In the genomic region with DNA sequence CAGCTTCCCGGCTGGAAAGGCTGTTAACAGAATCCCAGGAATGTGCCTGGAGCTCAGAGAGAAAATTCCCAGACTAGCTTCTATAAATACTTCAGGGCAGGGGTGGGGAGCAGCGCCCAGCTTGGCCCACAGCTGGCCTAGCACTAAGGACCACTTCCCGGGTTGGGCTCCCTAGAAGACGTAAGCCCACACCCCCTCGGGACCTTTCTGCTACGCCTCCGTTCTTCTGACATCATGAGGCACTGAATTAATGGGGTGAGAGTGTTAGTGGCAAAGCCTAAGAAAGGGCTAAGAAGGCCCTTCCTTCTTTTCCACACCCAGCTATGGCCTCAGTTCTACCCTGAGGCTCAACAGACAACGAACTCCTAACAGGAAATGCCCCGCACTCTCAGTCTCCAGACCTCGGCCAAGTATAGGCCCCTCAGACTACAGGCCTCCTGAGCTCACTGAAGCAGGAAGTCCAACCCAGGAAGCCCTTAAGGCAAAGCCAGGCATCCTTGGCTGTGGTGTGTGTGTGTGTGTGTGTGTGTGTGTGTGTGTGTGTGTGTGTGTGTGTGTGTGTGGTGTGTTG, we compare ENCODE assay signal across 9 mouse cellular contexts. TPM values are rescaled to one million over a fixed set of nuclear protein-coding genes. Genes with fewer than 3 reads are reported as not detected.
DNase-seq lines count a peak whose midpoint lies in the region; ATAC-seq and TF ChIP-seq lines count a peak whose summit lies in the region.
"Had no signal": no experiment of that assay in that cellular context is flagged by ENCODE, and none has a peak within 500 bp of the region (broad histone marks: within the 10 kb centered on the region; RNA-seq: fewer than 3 reads in every experiment).

No protein-coding gene starts in this region.

- WGBS in neural tube, embryonic 11.5 days = 49% methylated on average over 10 of the region's 10 CpGs
- 18% methylated on average over 10 of the region's 10 CpGs for WGBS in heart, embryonic 10.5 days
- WGBS in limb, embryonic 14.5 days = 12% methylated on average over 10 of the region's 10 CpGs
- 25% methylated on average over 10 of the region's 10 CpGs for WGBS in stomach, embryonic 16.5 days

- no peaks in the 10 kb centered on the region for H3K36me3 ChIP-seq in neural tube, embryonic 11.5 days (ENCODE audit: control insufficient read depth, insufficient read depth, low read length)
- no peaks in the 10 kb centered on the region for H3K36me3 ChIP-seq in heart, embryonic 10.5 days
- H3K36me3 ChIP-seq in limb, embryonic 14.5 days (ENCODE audit: control insufficient read depth, insufficient read depth, low read length) = no peaks in the 10 kb centered on the region
- H3K36me3 ChIP-seq in stomach, embryonic 16.5 days (ENCODE audit: control insufficient read depth, insufficient read depth, low read length) = no peaks in the 10 kb centered on the region
- H3K36me3 ChIP-seq: neural tube, embryonic 12.5 days had no signal

- H3K4me2 ChIP-seq in neural tube, embryonic 11.5 days (ENCODE audit: low read depth) = no peak overlapping the region
- no peak overlapping the region for H3K4me2 ChIP-seq in limb, embryonic 14.5 days (replicated peaks; ENCODE audit: low read depth, low read length, severe bottlenecking)
- H3K4me2 ChIP-seq in stomach, embryonic 16.5 days (ENCODE audit: low read depth, low read length) = no peak overlapping the region
- H3K4me2 ChIP-seq: neural tube, embryonic 12.5 days had no signal

- no peak for TF ChIP-seq POLR2A in limb, embryonic 14.5 days (IDR thresholded peaks at IDR 0.05; ENCODE audit: borderline replicate concordance, extremely low read depth, insufficient read depth, insufficient read length)

- peak overlapping the region; percentile 54; the same call in 1 of the 2 replicates for H3K27ac ChIP-seq in neural tube, embryonic 11.5 days (ENCODE audit: low read depth, low read length)
- H3K27ac ChIP-seq in heart, embryonic 10.5 days = peak overlapping the region; percentile 88
- peak overlapping the region; percentile 22 for H3K27ac ChIP-seq in limb, embryonic 14.5 days (replicated peaks; ENCODE audit: low read depth, low read length)
- peak overlapping the region; percentile 66 for H3K27ac ChIP-seq in stomach, embryonic 16.5 days (ENCODE audit: low read length)
- H3K27ac ChIP-seq: neural tube, embryonic 12.5 days had no signal

- ATAC-seq in neural tube, embryonic 11.5 days (ENCODE audit: insufficient read depth, low FRiP score, low TSS enrichment) = no peak
- peak; percentile 64 for ATAC-seq in limb, embryonic 14.5 days (ENCODE audit: low FRiP score, low read depth)
- peak; percentile 42; the same call in 1 of the 2 replicates for ATAC-seq in stomach, embryonic 16.5 days (ENCODE audit: insufficient read depth, low FRiP score)
- no peak for ATAC-seq in activated CD4-positive, CD25-positive, alpha-beta regulatory T cell, adult 4 months

- intact Hi-C loops in left cerebral cortex, postnatal 25 days (cut with DNase I) = loop anchor here (5.0 kb wide), 2 partner anchors 51 to 156 kb away; partner anchors contain the start of gene Stpg4

- H3K27me3 ChIP-seq in neural tube, embryonic 11.5 days (ENCODE audit: control insufficient read depth, insufficient read depth, low read length) = no peaks in the 10 kb centered on the region
- H3K27me3 ChIP-seq in heart, embryonic 10.5 days (ENCODE audit: insufficient read depth, poor library complexity, severe bottlenecking) = no peaks in the 10 kb centered on the region
- no peaks in the 10 kb centered on the region for H3K27me3 ChIP-seq in limb, embryonic 14.5 days (ENCODE audit: control insufficient read depth, insufficient read depth, low read length)
- H3K27me3 ChIP-seq in stomach, embryonic 16.5 days (ENCODE audit: control insufficient read depth, insufficient read depth, low read length) = no peaks in the 10 kb centered on the region
- H3K27me3 ChIP-seq: neural tube, embryonic 12.5 days had no signal

- no peaks in the 10 kb centered on the region for H3K9me3 ChIP-seq in neural tube, embryonic 11.5 days (ENCODE audit: control insufficient read depth, low read length)
- H3K9me3 ChIP-seq in heart, embryonic 10.5 days = no peaks in the 10 kb centered on the region
- H3K9me3 ChIP-seq in limb, embryonic 14.5 days (ENCODE audit: control insufficient read depth, low read length) = no peaks in the 10 kb centered on the region
- no peaks in the 10 kb centered on the region for H3K9me3 ChIP-seq in stomach, embryonic 16.5 days (replicated peaks; ENCODE audit: control insufficient read depth, low read length)
- H3K9me3 ChIP-seq: neural tube, embryonic 12.5 days had no signal

- H3K9ac ChIP-seq in neural tube, embryonic 11.5 days (ENCODE audit: low read length) = no peak overlapping the region
- H3K9ac ChIP-seq in limb, embryonic 14.5 days (ENCODE audit: low read depth, low read length, severe bottlenecking) = no peak overlapping the region
- H3K9ac ChIP-seq in stomach, embryonic 16.5 days (ENCODE audit: low read length) = no peak overlapping the region
- H3K9ac ChIP-seq: neural tube, embryonic 12.5 days had no signal

- peaks cover 32% of the 10 kb centered on the region for H3K4me1 ChIP-seq in neural tube, embryonic 11.5 days (ENCODE audit: control insufficient read depth, insufficient read depth, low read length)
- peaks cover 61% of the 10 kb centered on the region for H3K4me1 ChIP-seq in heart, embryonic 10.5 days
- peaks cover 45% of the 10 kb centered on the region for H3K4me1 ChIP-seq in limb, embryonic 14.5 days (ENCODE audit: control insufficient read depth, insufficient read depth, low read length)
- H3K4me1 ChIP-seq in stomach, embryonic 16.5 days (ENCODE audit: control insufficient read depth, insufficient read depth, low read length) = peaks cover 48% of the 10 kb centered on the region

- no peak for DNase-seq in neural tube, embryonic 11.5 days (ENCODE audit: low spot score)
- DNase-seq in neural tube, embryonic 10.5 days (ENCODE audit: extremely low spot score, low spot score) = no peak
- DNase-seq in heart, embryonic 10.5 days (ENCODE audit: low spot score) = no peak
- peak; percentile 74 for DNase-seq in limb, embryonic 14.5 days (ENCODE audit: low spot score)
- DNase-seq in left cerebral cortex, postnatal 25 days (ENCODE audit: low spot score in 2 of 2) = no peak

- H3K4me3 ChIP-seq in neural tube, embryonic 11.5 days (ENCODE audit: low read depth, low read length) = no peak overlapping the region
- peak overlapping the region; percentile 16; the same call in 1 of the 2 replicates for H3K4me3 ChIP-seq in heart, embryonic 10.5 days
- H3K4me3 ChIP-seq in limb, embryonic 14.5 days (replicated peaks; ENCODE audit: low read length) = no peak overlapping the region
- H3K4me3 ChIP-seq in stomach, embryonic 16.5 days (replicated peaks; ENCODE audit: low read length) = no peak overlapping the region
- H3K4me3 ChIP-seq: neural tube, embryonic 12.5 days had no signal

RNA-seq across cellular contexts. Expression of gene Stpg4, which starts 51.5 kb away (rescaled TPM):
- 0.39 TPM in 1 of 2 replicates, not detected in the other for polyA plus RNA-seq in neural tube, embryonic 11.5 days (2014; fragmentation: Nextera tagmentation; extraction: Ambion mirVana)
- 0.52 TPM in 1 of 2 replicates, not detected in the other for polyA plus RNA-seq in heart, embryonic 10.5 days (2016; fragmentation: Nextera tagmentation; extraction: Ambion mirVana)
- not detected in 2 replicates for polyA plus RNA-seq in limb, embryonic 14.5 days (2012; rRNA removed)
- polyA plus RNA-seq in limb, embryonic 14.5 days (2014; fragmentation: Nextera tagmentation; extraction: Ambion mirVana) = not detected in 2 replicates
- polyA plus RNA-seq in stomach, embryonic 16.5 days (2015; fragmentation: Nextera tagmentation; extraction: Ambion mirVana) = not detected in 2 replicates
- total RNA-seq in left cerebral cortex, postnatal 25 days (2021) = under 1 TPM in 1 of 2 experiments, not detected in 1; 0.62 TPM
- polyA plus RNA-seq in activated CD4-positive, CD25-positive, alpha-beta regulatory T cell, adult 4 months (2017; shearing (Covaris generic)) = not detected
- total RNA-seq: adrenal gland, adult 18-20 months had no signal
- polyA plus RNA-seq: neural tube, embryonic 12.5 days had no signal

Comparison
In these comparisons a context has a peak if more than half of its experiments do, and no peak if none do; other contexts are left out.
1. ATAC-seq: peak in limb, embryonic 14.5 days (single experiment) and stomach, embryonic 16.5 days (single experiment); none in neural tube, embryonic 11.5 days (single experiment) and activated CD4-positive, CD25-positive, alpha-beta regulatory T cell, adult 4 months (single experiment).
2. H3K27ac ChIP-seq: peak in every context shown above with its lines; median percentile 88 in heart, embryonic 10.5 days; 66 in stomach, embryonic 16.5 days; 54 in neural tube, embryonic 11.5 days; 22 in limb, embryonic 14.5 days.